Mouse (Mus musculus): ENCODE results near the gene 2810004N23Rik.

- TF ChIP-seq GATA1 (IDR thresholded peaks at IDR 0.05; ENCODE audit: low read depth, low read length) (peak; percentile 42), MAZ (IDR thresholded peaks at IDR 0.05; ENCODE audit: low read depth, low read length) (no peak), MAFK (IDR thresholded peaks at IDR 0.05; ENCODE audit: borderline replicate concordance, low read depth, low read length) (no peak), CTCF (IDR thresholded peaks at IDR 0.05 in 2 of 3, conservative IDR thresholded peaks at IDR 0.05 in 1 of 3; ENCODE audit: control insufficient read depth in 1 of 3, insufficient read depth in 1 of 3, low read depth in 2 of 3, low read length in 3 of 3, poor library complexity in 1 of 3, severe bottlenecking in 1 of 3) (no peak), POLR2AphosphoS2 (IDR thresholded peaks at IDR 0.05; ENCODE audit: low read length) (no peak), EP300 (IDR thresholded peaks at IDR 0.05; ENCODE audit: low read depth in 1 of 2, low read length in 2 of 2) (peak; percentile 52 to 58; a peak in 3 of 4 replicates), POLR2A (IDR thresholded peaks at IDR 0.05; ENCODE audit: control insufficient read depth in 1 of 2, insufficient read depth in 1 of 2, low read depth in 1 of 2, low read length in 2 of 2, poor library complexity in 1 of 2) (no peak), MEF2A (IDR thresholded peaks at IDR 0.05; ENCODE audit: extremely low read depth, insufficient replicate concordance, low read depth, low read length, poor library complexity, severe bottlenecking) (no peak), KAT2A (conservative IDR thresholded peaks at IDR 0.05; ENCODE audit: low read depth, low read length) (no peak)
Measured at GRCm38 (mm10) chr8:124795781-124796488, 67.0 kb downstream of the 2810004N23Rik start.

Data from MEL (cell line).